Mouse (Mus musculus) gastrocnemius, adult 18-20 months (tissue): ENCODE measurements around the gene Tectb. TPM values are rescaled to one million over a fixed set of nuclear protein-coding genes. Genes with fewer than 3 reads are reported as not detected.

Source experiments
- DNase-seq: peaks from one replicate; pipeline ENCODE4 v3.0.0; 2021; ENCODE audit warnings: low spot score
- total RNA-seq, 2 experiments: library from RNA; stranded (reverse); gene quantifications; 2 replicates each; pipeline ENCODE4 v1.2.3; 2021

Gene Tectb
- total RNA-seq, 2 experiments from 2014 or later = not detected

- no peak for DNase-seq
Measured at GRCm38 (mm10) chr19:55207746-55208538, 27.4 kb downstream of the Tectb start.

GRCm38 (mm10) chr19:55208654-55209053 lies 28.1 kb downstream of the Tectb start:
- no peak for DNase-seq

GRCm38 (mm10) chr19:55209084-55209483 lies 28.6 kb downstream of the Tectb start:
- DNase-seq = no peak

- DNase-seq = no peak
Measured at GRCm38 (mm10) chr19:55211698-55212097, 31.2 kb downstream of the Tectb start.

- no peak for DNase-seq
Measured at GRCm38 (mm10) chr19:55213617-55214340, 33.2 kb downstream of the Tectb start.

- no peak for DNase-seq
Measured at GRCm38 (mm10) chr19:55216876-55217275, 36.3 kb downstream of the Tectb start.

- DNase-seq = no peak
Measured at GRCm38 (mm10) chr19:55217365-55217764, 36.8 kb downstream of the Tectb start.

- DNase-seq = peak; percentile 73
Measured at GRCm38 (mm10) chr19:55218192-55218739, 37.7 kb downstream of the Tectb start.

- no peak for DNase-seq
Measured at GRCm38 (mm10) chr19:55218741-55219221, 38.2 kb downstream of the Tectb start.

- no peak for DNase-seq
Measured at GRCm38 (mm10) chr19:55219359-55219758, 38.8 kb downstream of the Tectb start.

- no peak for DNase-seq
Measured at GRCm38 (mm10) chr19:55221208-55221607, 40.7 kb downstream of the Tectb start.

GRCm38 (mm10) chr19:55222268-55222667 lies 41.7 kb downstream of the Tectb start:
- DNase-seq = no peak

GRCm38 (mm10) chr19:55226621-55227020 lies 46.1 kb downstream of the Tectb start:
- no peak for DNase-seq

GRCm38 (mm10) chr19:55227135-55227534 lies 46.6 kb downstream of the Tectb start:
- DNase-seq = no peak

GRCm38 (mm10) chr19:55231081-55231480 lies 50.5 kb downstream of the Tectb start:
- DNase-seq = no peak

- no peak for DNase-seq
Measured at GRCm38 (mm10) chr19:55232136-55232535, 51.6 kb downstream of the Tectb start.

- DNase-seq = no peak
Measured at GRCm38 (mm10) chr19:55236026-55236425, 55.5 kb downstream of the Tectb start.

GRCm38 (mm10) chr19:55236564-55236963 lies 56.0 kb downstream of the Tectb start:
- DNase-seq = no peak

GRCm38 (mm10) chr19:55239766-55240426 lies 59.4 kb downstream of the Tectb start:
- no peak for DNase-seq

GRCm38 (mm10) chr19:55241186-55241645 lies 60.7 kb downstream of the Tectb start, which contains the start of gene Gucy2g:
Gene Gucy2g, minus strand, starts transcription at chr19:55241236.
- no peak for DNase-seq

GRCm38 (mm10) chr19:55244791-55245231 lies 64.3 kb downstream of the Tectb start:
- DNase-seq = peak; percentile 38
